Mouse (Mus musculus): ENCODE measurements around the gene Gm3095.
"Not testable (repeated sequence)": the region's sequence is repeated elsewhere in the genome, so short reads cannot be mapped to it uniquely, and the experiment has no call there.

Gene Gm3095

GRCm38 (mm10) chr14:3963247-3963646 lies at the start of gene Gm3095:
Gene Gm3095, plus strand, starts transcription at chr14:3963547.
- not testable (repeated sequence) for DNase-seq

- DNase-seq: not testable (repeated sequence)
Observed at GRCm38 (mm10) chr14:3931456-3931855, 31.9 kb upstream of the Gm3095 start, which contains the start of gene Gm3029. Gene Gm3029, plus strand, starts transcription at chr14:3931756.

- not testable (repeated sequence) for DNase-seq
Observed at GRCm38 (mm10) chr14:3998094-3998493, 34.7 kb downstream of the Gm3095 start, which contains the start of gene Gm3099. Gene Gm3099, plus strand, starts transcription at chr14:3998394.

Data from cerebellum, adult 18-20 months (tissue).